Mouse (Mus musculus) testis, postnatal 10 days (tissue): ENCODE results near the gene Tecr.

Experiments used
- DNase-seq: peaks from one replicate; pipeline ENCODE4 v3.0.0; 2021; ENCODE audit warnings: low spot score

Gene Tecr

DNA sequence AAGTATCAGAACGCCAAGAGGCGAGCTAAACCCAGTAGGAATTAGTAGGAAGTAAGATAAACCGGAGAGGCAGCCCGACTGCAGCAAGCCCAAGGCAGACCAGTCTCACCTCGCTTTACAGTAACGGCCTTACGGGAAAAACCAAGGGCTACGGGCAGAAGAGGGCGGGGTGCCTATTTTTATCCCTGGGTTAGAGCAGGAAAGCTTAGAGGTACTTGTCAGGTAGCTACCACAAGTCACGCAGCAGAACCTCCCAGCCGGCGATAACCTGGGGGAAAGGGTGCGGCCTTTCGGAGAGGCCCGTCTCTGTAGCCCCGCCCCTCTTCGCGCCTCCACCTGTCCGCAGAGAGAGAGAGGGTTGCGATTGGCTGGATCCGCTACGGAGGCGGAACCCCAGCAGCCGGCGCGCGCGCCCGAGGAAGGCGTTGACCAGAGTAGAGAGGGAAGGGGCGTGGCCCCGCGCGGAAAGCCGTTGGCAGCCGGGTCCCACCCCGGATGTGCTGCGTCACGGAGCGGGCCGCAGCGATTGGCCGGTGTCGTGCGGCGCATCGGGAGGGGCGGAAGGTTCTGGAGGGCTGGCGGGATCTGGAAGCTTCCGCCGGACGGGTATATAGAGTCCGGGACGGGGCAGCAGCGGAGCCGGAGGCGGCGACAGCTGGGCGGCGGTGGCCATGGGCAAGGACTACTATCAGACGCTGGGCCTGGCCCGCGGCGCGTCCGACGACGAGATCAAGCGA is at the start of gene Tecr, which contains the start of gene Dnajb1:
Gene Tecr (minus strand): TSS at position 311 of the 737 bp plus-strand sequence.
Gene Dnajb1 (plus strand): TSS at position 533 of the 737 bp plus-strand sequence.
- peak; percentile 99 for DNase-seq

DNA sequence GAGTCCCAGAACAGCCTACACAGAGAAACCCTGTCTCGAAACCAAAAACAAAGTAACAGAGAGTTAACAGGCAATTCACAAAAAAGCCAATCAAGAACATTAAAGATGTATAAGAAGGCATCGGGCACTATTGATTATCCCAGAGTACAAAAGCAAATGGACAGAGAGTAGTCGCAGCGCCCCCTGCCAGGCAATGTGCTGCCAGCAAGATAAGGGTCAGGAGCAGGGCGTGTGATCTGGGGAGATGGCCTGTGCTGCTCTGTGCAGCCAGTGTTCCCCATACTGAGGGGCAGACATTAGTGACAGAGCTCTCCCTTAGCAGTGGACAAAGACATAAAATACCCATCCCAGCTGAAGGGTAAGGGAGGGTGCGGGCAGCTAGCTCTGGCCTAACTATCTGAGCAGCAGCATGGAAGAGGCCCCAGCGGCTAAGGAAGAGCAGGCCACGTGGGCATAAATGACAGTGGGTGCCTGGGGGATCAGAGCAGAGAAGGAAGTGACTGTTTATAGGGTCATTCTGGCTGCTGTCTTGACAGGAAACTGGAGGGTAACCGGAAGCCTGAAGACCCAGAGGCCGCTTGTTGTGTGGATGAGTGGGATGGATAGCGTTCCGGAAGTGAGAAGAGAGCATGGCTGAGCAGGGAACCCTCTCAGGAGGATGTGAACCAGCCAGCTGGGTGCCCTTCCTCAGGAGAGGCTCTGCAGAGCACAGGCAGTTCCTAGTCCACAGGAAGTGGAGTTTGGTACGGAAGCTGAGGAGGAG is 48.9 kb upstream of the Tecr start:
- DNase-seq: peak; percentile 52

DNA sequence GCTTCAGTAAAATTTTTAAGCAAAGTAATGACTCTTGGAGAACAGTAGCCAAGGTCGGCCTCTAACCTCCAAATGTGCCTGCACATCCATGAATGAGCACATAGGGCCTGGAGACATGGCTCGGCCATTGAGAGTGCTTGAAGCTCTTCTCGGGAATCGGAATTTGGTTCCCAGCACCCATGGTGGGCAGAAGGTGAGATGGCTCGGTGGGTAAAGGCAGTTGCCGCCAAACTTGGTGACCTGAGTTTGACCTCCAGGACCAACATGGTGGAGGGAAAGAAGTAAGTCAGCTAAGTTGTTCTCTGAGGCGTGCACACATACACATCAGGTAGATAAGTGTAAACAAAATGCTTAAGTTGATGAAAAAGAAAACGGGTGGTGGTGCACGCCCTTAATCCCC is 48.3 kb upstream of the Tecr start:
- DNase-seq: no peak

DNA sequence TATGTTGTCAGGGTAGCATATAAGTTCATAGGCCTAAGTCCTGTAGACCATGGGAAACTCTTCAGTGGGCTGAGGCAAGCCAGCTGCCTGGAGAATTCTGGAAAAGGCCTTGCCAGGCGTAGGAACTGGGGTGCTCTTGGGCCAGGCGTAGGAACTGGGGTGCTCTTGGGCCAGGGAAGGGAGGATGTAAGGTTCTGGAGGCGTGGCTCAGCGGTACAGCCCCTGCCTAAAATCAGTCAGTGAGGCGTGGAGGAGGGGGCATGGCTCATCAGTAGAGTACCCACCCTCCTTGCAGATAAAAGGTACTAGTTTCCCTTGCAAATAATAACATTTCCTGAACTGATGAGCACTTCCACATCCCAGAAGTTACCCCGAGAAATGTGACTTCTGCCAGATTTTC is 47.0 kb upstream of the Tecr start:
- peak; percentile 33 for DNase-seq

DNA sequence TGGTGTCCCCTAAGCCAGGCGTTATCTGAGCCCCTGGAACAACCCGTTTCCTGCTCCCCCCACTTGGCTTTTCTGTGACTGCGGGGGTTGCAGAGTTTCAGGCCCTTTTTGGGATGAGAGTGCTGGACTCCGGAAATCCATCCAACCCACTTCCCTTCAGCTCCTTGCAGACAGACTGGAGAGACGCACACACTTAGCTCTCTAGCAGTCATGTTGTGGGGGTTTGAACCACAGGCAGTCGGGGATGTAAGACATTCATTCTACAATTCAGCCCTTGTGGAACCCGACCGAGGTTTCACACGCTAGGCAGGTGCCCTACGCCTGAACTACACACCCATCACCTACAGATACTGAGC is 45.9 kb upstream of the Tecr start:
- DNase-seq: no peak

DNA sequence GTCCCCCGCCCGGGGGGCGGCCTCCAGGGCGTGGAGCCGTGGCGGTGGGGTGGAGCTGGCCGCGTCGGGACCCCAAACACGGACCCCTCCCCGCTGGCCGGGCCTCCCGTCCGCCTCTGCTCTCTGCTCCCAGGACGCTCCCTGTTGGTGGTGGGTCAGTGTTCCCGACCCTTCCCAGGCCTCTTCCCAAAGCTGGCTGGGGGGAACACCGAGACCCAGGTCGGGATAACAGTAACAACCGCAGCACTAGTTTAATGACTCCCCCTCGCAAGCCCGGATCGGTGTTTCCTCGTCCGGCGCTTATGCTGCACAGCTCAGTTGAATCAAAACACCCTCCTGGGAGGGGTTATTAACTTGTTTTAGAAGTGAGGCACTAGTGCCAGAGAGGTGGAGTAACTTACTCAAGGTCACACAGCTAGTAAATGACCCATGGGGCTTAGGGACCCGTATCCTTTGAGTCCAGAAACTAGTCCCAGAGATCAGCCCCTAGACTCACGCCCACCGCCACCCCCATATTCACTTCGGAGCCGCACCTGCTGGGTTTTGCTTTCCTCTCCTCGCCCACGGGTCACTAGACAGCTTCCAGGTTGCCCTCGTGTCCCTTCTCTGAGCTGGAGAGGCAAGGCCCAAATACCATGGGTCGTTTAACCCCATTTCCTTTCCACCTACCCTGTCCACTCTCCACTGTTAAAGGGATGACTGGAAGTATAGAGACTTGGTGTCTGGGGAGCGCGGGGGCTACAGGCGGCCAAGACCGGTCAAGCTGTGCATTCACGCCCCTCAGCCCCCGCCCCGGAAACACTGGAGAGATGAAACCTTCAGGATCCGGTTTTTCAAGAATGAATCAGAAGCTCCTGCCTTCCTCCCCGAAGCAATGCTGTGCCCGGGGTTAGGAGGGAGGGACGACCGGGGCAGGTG is 45.2 kb upstream of the Tecr start:
- DNase-seq: peak; percentile 57

DNA sequence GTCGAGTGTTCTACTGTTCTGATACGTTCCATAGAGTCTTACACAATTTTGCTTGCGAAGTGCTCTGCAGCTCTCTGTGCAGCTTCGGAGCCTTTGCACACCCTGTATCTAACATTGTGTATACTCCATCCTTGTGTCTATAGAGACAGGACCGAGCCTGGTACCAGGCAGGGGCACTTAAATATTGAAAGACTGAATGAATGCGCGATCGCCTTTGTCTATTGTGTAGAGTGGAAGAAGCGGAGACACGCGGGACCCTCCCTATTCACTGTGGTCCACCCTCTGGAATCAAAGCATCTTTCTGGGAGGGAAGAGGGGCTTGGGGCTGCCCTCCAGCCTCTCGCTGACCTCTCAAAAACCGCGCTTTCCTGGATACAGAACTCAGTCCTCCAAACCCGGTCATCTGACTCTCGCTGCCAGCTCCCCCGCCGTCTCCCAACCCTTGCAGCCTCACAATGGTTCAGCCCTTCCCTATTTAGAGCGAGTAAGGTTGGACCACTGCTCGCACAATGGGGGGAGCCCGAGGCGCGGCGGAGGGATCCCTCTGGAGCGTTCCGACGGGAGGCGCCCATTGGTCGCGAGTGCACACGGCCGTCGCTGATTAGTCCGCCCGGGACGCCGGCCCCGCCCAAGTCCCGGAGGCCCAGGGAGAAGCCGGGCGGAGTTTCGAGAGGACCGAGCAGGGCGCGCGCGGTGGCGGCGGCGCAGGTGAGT is 44.4 kb upstream of the Tecr start, which contains the start of gene Gipc1:
Gene Gipc1 (plus strand): TSS at position 648 of the 714 bp plus-strand sequence.
- peak; percentile 93 for DNase-seq

DNA sequence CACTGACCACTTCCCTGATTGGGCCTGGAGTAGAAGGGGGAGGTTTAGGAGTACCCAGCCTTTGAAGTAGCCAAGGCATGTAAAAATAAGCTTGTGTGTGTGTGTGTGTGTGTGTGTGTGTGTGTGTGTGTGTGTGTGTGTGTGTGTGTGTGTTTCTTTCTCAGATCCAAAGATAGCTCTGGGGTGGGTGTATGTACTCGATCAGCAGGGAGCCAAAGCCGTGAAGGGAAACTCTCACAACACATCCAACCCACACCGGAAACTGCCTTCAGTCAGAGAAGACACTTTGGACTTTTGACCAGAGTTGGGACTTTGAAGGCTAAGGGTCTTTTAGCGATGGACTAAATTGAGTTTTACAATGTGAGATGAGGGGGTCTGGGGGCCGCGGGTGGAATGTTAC is 41.9 kb upstream of the Tecr start:
- no peak for DNase-seq

DNA sequence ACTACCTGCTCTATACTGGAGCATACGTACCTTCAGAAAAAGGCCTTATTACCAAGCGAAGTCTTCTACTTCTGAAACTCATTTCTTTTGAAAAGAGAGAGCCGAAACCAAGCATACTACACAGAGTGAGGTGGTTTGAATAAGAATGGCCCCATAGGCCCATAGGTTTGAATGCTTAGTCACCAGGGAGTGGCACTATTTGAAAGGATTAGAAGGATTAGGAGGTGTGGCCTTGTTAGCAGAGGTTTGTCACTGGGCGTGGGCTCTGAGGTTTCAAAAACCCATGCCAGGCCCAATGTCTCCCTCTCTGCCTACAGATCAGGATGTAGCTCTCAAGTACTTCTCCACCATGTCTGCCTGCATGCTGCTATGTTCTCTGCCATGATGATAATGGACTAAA is 40.3 kb upstream of the Tecr start:
- DNase-seq: no peak

DNA sequence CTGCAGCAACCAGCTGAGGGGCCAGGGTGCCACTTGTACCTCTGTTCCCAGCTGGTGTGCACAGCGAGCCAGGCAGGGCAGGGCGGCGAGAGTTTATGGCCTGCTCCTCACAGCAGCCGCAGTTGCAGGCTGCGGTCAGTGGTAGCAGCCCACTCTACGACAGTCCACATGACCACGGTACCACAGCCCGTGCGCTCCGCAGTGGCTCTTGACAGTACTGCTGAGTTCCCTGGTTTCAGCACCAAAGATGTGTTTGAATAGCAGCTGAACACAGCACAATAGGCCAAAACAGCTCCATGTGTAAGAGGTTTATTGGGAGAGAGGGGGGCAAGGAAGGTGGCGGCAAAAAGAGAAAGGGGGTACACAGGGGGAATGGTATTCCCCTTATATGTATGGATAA is 39.7 kb upstream of the Tecr start:
- DNase-seq: no peak

DNA sequence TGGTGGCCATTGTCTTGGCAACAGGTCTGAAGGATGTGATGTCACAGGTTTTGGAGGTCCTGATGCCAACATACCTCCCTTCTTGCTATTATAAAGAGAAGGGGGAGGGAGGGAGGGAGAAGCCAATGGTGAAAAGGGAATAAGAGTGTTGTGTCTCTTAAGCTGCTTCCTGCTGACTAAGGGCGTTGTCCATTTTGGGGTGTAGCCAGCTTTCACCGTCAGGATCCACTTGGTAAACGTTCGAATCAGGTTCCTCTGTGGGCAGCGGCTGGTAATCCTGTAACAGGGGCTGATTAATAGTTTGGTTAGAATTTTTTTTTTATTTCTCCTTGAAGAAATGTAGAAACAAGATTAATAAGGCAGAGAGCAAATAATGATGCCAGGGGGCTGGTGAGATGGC is 31.9 kb upstream of the Tecr start:
- no peak for DNase-seq

DNA sequence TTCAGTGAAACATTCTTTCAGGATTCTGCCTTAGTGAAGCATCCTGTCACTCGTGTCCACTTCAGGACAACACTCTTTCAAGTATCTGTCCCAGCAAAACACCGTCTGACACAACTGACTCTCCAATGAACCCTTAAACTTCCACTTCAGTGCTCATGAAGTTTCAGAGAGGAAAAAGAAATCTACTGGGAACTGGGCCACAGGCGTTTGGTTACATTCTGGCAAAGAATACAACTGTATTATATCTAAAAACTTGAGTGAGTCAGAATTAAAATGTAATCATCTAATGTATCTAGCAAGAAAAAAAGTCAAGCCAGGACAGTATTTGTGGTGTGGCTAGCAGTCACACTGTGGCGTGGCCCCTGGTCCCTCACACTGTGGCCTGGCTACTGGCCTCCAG is 31.1 kb upstream of the Tecr start:
- no peak for DNase-seq

DNA sequence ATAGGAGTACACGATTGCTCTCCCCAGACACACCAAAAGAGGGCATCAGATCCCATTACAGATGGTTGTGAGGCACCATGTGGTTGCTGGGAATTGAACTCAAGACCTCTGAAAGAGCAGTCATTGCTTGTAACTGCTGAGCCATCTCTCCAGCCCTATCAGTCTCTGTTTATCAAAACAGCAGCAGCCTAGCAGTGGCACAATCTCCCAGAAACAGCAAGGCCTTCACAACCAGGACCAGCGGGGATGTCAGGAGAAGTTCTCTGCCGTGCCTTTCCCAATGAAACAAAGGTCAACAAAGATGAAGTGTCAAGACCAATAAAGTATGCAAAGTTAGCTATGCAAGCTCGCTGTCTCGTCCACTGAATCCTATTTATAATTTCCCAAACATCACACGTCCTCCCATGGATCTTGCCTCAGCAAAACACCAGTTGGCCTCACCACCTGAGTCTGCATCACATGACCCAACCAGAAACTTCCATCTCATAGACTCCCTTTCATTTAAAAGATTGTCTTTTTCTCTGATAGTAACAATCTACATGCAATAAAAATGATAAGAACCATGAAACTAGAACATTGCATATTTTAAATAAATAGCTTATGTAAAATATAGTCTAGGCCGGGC is 24.4 kb upstream of the Tecr start:
- DNase-seq: no peak

DNA sequence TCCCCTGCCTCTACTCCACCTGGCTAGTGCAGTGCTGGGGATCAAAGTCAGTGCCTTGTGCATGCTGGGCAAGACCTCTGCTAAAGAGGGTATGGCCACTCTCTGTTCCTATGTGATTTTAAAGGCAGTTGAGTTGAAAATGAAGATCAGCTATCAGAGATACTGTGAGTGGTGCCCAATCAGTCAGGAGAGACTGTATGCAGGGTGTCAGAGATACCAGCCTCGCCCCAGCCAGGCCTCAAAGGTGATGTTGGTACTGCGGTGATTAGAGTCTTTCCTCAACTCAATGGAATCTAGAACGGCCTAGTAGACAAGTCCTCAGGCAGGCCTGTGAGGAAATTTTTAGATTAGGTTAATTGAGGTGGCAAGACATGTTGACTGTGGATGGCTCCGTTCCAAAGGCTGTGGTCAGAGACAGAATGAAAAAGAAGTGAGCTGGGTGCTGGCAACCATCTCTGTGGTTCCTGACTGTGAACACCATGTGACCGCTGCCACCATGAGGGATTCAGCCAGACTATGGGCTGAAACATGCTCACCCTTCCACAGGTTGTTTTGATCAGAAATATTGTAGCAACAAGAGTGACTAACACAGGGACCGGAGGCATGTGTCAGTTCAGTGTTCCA is 18.0 kb upstream of the Tecr start:
- DNase-seq: no peak

DNA sequence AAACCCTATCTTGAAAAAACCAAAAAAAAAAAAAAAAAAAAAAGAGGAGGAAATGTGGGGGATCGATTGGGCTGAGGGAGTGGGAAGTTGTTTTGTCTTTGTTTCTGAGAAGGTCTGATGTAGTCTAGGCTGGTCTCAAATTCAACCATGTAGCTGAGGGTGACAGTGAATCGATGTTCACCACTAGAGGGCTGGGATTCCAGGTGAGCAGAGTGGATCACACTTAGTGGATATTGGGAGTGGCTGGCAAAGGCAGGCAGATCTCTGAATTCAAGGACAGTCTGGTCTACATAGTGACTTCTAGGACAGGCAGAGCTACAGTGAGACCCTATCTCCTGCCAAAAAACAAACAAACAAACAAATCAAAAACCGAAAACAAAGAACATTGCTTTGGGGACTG is 17.0 kb upstream of the Tecr start:
- DNase-seq: no peak

DNA sequence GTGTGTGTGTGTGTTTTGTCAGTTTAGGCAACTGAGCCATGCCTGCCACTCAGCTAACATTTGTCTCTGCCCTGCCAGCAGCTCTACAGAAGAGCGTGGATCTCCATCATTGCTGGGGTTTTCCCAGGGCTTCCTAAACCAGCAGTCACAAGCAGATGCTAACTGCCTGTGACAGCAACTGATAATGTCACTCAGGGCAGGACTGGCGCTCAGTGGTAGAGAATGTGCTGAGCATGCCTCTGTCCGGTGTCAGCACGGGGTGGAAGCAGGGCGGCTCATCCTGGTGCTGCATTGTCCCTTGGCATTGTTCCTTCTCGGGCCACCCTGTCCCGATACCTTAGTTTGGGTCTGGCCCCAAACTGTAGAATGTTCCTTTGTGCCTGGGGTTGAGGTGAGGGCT is 15.8 kb upstream of the Tecr start:
- DNase-seq: no peak

DNA sequence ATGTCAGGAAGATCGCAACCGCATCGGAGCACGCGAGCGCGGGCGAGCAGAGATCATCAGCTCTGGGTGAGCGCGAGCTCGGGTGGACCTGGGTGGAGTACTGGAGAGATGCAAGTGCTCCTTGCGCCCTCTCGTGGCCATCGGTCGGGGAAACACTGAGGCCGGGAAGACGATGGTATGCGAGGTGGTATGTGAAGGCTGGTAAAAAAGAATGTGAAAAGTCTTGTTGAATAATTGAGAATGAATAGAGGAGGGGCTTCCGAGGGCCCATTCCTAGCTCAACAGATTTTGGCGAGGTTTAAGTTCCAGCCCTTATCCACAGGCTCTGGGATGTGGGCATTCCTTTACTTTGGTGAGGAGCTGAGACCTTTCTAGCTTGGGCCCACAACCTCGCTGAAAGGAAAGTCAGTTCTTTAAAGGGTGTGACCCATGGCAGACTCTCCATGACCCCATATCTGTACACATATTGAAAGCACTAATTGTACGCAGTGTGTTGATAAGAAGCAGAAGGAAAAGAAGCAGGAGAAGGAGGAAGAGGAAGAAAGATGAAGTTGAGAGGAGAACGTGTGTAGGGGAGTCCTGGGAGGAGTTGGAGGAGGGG is 14.7 kb upstream of the Tecr start:
- peak; percentile 95 for DNase-seq

DNA sequence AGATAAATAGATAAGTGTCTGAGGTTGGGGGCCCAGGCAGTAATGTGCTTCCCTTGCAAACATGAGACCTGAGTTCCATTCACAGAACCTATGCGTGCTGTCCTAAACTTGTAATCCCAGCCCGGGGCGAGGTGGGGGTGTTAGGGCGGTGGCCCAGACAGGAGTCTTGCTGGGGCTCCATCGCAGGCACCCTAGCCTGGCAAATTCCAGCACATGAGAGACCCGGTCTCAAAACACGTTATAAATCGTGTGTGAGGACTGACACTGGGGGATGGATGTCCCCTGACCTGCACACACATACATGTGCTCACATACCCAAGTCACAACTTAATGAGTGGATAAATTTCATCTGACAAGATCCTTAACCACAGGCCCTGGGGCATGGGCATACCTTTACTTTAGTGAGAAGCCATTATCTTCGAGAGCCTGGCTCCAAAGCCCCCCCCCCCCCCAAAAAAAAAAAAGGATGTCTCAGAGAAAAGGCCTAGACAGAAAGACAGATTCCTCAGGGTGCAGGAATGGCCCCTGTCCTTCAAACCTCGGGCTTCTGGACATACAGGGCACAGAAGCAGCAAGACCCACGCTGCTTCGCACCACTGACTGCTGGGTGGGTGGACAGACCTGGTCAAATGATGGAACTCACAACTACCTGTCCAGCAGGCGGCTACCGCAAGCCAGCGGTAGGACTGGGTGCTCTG is 14.1 kb upstream of the Tecr start:
- DNase-seq: no peak

DNA sequence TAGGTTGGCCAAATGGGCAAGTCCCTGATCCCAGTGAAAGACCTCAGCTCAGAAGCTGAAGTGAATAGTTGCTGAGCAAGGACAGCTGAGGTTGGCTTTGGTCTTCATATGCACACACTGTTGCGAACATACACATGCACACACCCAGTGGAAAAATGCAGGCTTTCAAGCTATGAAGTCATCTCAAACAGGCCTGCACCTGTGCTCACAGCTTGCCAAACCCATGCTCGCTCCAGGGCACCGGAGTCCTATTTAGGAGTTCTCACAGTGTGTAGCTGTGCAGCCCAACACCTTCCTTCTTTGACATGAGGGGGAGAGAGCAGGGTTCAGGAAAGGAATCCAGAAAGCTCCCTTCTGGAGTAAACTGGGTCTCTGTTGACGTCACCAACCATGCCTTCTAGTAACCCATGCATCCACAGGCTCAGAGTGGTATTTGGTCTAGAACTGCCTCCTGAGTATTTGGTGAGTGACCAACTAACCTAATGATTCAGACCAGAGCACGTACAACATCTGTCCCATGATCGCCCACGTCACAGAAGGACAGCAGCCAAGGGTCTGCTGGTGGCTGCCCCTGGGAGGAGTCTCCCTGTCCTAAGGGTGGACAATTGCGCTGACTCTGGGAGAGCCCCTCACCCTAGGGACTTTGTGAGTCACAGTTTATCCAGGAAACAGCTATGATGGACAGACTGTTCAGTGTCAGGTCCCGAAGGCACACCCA is 12.0 kb upstream of the Tecr start:
- no peak for DNase-seq
